Mouse (Mus musculus) spleen, postnatal 4 days (tissue): ENCODE results near the gene Hoxb4.

Experiments
- DNase-seq, 2 experiments: peaks; one replicate each; pipeline ENCODE4 v3.0.0; 2022; ENCODE audit warnings: low spot score in 2 of 2

Gene Hoxb4

GRCm38 (mm10) chr11:96349491-96350340 is 31.6 kb downstream of the Hoxb4 start:
- no peak for DNase-seq

GRCm38 (mm10) chr11:96350341-96350624 is 32.2 kb downstream of the Hoxb4 start, which contains the start of gene Hoxb2:
Gene Hoxb2, plus strand, starts transcription at chr11:96350525.
- DNase-seq = no peak

GRCm38 (mm10) chr11:96350791-96351190 is 32.7 kb downstream of the Hoxb4 start:
- DNase-seq = no peak

DNA sequence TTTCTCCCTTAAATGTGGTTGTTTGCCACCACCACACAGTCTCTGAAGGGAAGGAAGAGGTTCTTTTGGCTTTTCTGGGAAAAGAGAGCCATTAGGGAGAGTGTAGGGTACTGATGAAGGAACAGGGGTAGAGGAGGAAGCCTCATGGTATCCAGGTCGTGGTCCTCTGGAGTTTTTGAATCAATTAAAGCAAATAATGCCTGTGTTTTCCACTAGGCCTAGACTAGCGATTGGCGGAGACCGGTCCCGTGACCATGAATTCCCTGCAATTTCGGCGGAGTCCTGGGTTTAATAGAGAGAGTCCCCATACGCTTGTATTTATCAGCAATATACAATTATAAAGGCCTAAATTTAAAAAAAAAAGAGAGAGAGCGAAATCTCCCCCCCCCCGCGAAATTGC is 33.2 kb downstream of the Hoxb4 start:
- DNase-seq = no peak

- no peak for DNase-seq
These were observed 33.8 kb downstream of the Hoxb4 start for GRCm38 (mm10) chr11:96351831-96352230.

- no peak for DNase-seq
These were observed 34.8 kb downstream of the Hoxb4 start for GRCm38 (mm10) chr11:96352691-96353521.

DNA sequence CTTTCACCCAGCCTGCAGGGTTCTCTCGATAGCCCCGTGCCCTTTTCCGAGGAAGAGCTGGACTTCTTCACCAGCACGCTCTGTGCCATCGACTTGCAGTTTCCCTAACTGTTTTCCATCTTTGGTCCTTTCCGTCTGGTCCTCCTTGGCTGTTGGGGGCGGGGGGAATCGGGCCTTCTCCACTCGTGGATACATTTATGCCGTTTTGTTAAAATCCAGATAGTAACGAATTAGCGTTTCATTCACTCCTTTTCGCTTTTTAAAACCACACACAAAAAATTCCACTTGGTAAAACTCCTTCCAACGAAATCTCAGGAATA is 35.4 kb downstream of the Hoxb4 start:
- DNase-seq = no peak

DNA sequence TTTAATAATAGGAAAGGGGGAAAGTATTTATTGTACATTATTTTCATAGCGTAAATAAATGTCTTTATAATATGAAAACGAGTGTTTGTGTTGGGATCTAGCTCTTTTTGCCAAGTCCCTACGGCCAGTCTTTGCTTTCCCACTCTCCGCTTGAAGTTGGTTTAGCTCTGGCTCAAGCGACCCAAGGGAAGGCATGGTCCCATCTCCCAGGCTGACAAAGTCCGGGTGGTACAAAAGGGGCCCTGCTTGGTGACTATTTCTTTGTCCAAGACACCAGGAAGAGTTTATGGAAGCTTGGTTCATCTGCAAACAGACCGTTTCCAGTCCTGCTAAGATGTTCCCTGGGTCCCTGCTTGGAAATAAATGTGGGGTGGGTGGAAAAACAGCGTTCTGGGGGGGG is 35.9 kb downstream of the Hoxb4 start:
- DNase-seq = no peak

DNA sequence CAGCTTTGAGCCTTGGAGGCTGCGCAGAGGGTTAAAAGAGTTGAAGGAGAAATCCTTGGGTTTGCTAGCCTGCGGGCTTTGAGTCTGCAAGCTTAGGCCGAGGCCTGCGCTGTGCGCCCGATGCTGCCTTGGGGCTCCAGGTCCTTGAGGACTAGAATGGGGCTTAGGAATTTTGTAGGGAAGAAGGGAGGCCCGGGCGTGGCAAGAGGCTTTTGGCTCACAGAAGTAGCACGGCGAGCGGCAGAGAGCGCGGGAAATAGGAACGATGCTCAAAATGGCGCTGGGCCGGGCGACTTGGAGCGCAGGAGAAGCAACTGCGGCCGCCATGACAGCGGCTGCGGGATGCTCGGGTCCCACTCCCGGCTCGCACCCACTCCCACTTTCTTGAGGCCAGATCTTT is 36.3 kb downstream of the Hoxb4 start:
- DNase-seq = no peak

- no peak for DNase-seq
These were observed 36.8 kb downstream of the Hoxb4 start for GRCm38 (mm10) chr11:96354801-96355311.

DNA sequence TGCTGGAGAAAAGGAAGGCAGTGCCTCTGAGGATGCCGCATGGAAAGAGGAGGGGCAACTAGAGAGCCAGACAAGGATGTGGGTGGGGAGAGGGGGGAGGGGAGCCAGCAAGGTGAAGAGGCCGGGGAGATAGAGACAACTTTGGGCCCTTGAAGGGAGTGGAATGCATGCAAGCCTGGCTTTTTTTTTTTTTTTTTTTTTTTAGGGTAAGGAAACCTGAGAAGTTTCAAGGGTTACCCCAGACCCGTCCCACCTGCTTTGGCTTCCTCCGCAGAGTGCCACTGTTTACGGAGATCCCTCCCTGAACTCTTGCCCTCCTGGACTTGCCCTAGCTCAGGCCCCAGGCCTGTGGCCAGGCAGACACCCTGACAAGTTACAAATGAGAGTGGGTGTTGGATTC is 45.7 kb downstream of the Hoxb4 start:
- DNase-seq = no peak

DNA sequence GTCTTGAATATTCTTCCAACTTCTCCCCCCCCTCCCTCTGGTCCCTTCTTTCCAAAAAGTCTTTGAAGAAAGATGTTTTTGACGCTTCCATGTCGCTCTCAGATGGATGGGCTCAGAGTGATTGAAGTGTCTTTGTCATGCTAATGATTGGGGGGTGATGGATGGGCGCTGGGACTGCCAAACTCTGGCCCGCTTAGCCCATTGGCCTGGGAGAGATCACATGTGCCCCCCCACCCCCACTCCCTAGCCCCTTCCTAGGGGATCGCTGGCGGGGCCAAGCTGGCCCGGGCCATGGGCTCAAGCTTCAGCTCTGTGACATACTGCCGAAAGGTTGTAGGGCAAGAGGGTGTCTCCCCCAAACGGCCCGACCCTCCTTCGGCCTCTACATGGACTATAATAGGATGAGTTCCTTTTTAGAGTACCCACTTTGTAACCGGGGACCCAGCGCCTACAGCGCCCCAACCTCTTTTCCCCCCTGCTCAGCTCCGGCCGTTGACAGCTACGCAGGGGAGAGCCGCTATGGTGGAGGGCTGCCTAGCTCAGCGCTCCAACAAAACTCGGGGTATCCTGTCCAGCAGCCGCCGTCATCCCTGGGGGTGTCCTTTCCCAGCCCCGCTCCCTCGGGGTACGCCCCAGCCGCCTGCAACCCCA is 47.5 kb downstream of the Hoxb4 start, which contains the start of gene Hoxb1:
Gene Hoxb1 (plus strand): TSS at position 312 of the 651 bp plus-strand sequence.
- DNase-seq = no peak

DNA sequence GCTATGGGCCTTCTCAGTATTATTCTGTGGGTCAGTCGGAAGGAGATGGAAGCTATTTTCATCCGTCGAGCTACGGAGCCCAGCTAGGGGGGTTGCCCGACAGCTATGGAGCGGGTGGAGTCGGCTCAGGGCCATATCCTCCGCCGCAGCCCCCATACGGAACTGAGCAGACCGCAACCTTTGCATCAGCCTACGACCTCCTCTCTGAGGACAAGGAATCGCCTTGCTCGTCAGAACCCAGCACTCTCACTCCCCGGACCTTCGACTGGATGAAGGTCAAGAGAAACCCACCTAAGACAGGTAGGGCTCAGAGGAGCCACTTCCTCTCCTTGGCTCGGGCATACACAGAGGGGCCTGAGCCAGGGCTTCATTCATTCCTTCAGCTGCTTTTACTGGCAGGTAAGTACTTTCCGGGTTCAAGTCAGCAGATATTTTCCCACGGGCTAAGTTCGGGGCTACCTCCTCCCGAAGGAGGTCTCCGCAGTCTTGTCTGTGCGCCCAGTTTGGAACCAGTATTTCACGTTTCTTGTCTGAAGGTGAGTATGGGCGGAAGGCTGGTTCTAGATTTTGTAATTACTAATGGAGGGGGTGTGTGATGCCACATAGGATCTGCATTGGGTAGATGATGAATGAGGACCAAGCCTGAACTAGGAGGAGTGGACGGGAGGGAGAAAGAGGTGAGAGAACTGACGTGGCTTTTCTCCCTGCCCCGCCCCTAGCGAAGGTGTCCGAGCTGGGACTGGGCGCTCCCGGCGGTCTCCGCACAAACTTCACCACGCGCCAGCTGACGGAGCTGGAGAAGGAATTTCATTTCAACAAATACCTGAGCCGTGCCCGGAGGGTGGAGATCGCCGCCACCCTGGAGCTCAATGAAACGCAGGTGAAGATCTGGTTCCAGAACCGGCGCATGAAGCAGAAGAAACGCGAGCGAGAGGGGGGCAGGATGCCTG is 48.3 kb downstream of the Hoxb4 start:
- no peak for DNase-seq

GRCm38 (mm10) chr11:96367141-96367540 is 49.1 kb downstream of the Hoxb4 start:
- no peak for DNase-seq

DNA sequence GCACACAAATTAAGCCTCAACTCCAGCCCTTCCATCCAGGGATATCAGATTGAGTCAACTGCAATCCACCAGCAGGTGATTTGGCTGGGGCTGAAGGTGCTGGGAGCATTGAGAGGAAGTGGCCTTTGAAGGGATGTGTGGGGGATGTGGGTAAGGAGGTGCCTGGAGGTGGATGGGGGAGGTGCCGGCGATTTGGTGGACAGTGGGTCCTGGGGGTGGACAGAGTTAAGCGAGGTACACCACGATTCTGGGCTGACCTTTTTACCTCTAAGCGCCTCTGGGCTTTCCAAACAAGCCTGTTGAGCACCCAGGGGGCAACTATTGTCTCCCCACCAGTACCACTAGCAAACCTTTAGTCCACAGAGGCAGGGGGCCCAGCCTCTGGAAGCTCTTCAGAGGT is 50.6 kb downstream of the Hoxb4 start:
- no peak for DNase-seq

- DNase-seq = no peak
These were observed 51.1 kb downstream of the Hoxb4 start for GRCm38 (mm10) chr11:96369140-96369539.
